Comparison of ENCODE assay signal across 19 mouse cellular contexts in the genomic region with DNA sequence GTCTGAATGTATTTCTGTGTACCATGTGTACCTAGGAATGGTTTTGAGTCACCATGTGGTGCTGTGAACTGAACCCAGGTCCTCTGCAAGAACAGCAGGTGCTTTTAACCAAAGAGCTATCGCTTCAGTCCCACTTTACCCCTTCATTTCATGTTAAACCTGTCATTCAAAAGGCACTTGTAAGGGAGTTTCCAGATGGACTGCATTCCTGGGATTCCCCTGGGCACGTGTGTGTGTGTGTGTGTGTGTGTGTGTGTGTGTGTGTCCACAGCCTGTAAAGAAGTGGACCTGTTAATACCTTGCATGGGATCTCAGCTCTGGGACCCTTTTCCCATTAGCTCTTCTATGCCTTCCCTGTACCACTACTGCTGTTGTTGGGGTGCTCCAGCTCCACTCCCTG.
"Had no signal": no experiment of that assay in that cellular context is flagged by ENCODE, and none has a peak within 500 bp of the region (broad histone marks: within the 10 kb centered on the region; RNA-seq: fewer than 3 reads in every experiment).

No protein-coding gene starts in this region.

- H3K27ac ChIP-seq: liver, embryonic 12.5 days; liver, embryonic 14.5 days; macrophage; midbrain, embryonic 13.5 days; neural tube, embryonic 13.5 days; neural tube, embryonic 15.5 days had no signal

- ATAC-seq: liver, embryonic 12.5 days; midbrain, embryonic 13.5 days; midbrain, embryonic 16.5 days had no signal

- H3K4me3 ChIP-seq: liver, embryonic 12.5 days; midbrain, embryonic 13.5 days; myocyte; neural tube, embryonic 13.5 days; neural tube, embryonic 15.5 days had no signal

- H3K9ac ChIP-seq: liver, embryonic 12.5 days; liver, embryonic 14.5 days; lung, embryonic 14.5 days; midbrain, embryonic 13.5 days; neural tube, embryonic 15.5 days had no signal

- DNase-seq: lung, embryonic 14.5 days; retina, postnatal 1 day; right cerebral cortex, adult 18-20 months; right cerebral cortex, postnatal 25 days; right cerebral cortex, postnatal 4 days; spleen, adult 18-20 months; thymus, adult 18-20 months; thymus, postnatal 14 days; thymus, postnatal 36 days had no signal

- H3K4me1 ChIP-seq: midbrain, embryonic 13.5 days; neural tube, embryonic 13.5 days; neural tube, embryonic 15.5 days had no signal

- H3K9me3 ChIP-seq: liver, embryonic 12.5 days; midbrain, embryonic 13.5 days; neural tube, embryonic 13.5 days; neural tube, embryonic 15.5 days had no signal

- H3K27me3 ChIP-seq: liver, embryonic 12.5 days; megakaryocyte, embryonic 14.5 days; midbrain, embryonic 13.5 days; neural tube, embryonic 13.5 days; neural tube, embryonic 15.5 days had no signal

- H3K4me2 ChIP-seq: liver, embryonic 12.5 days; lung, embryonic 14.5 days; midbrain, embryonic 11.5 days; midbrain, embryonic 13.5 days; neural tube, embryonic 13.5 days; neural tube, embryonic 15.5 days had no signal
